Mouse (Mus musculus) bone marrow macrophage, adult 2 months (primary cell): Measurements from ENCODE around the gene Scaf8.

Experiments used
- CTCF ChIP-seq: IDR thresholded peaks from 2 replicates; pipeline ENCODE4 v1.5.1; 2012; ENCODE audit warnings: low read depth, mild to moderate bottlenecking, low read length, moderate library complexity
- POLR2A ChIP-seq: IDR thresholded peaks from 2 replicates; pipeline ENCODE4 v1.6.1; 2012; ENCODE audit warnings: mild to moderate bottlenecking, low read depth, low read length, borderline replicate concordance

- no peak for TF ChIP-seq CTCF
- TF ChIP-seq POLR2A: no peak
These were observed 15.0 kb downstream of the Scaf8 start for GRCm38 (mm10) chr17:3129791-3130190.
